Comparison of ENCODE assay signal across 26 mouse cellular contexts in the genomic region with DNA sequence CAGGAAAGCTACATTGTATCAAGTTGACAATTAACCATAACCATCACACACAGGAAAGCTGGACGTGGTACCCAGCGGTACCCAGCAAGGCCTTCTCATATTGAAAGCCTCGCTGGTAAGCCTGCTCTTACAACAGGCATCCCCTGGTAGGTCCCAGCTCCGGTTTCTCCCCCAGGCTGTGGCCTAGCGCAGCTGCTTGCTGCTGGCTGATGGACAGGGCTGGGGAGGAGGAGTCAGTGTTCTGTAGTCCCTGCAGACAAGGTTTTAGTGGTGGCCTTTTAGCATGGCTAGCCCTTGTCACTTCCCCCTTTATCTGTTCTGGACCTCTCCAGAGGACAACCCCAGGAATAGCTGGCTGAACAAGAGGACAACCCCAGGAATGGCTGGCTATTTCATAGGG. TPM values are rescaled to one million over a fixed set of nuclear protein-coding genes. Genes with fewer than 3 reads are reported as not detected.
DNase-seq lines count a peak whose midpoint lies in the region; ATAC-seq and TF ChIP-seq lines count a peak whose summit lies in the region.
"Had no signal": no experiment of that assay in that cellular context is flagged by ENCODE, and none has a peak within 500 bp of the region (broad histone marks: within the 10 kb centered on the region; RNA-seq: fewer than 3 reads in every experiment).

No protein-coding gene starts in this region.

- H3K4me2 ChIP-seq in heart, embryonic 12.5 days, result no peak overlapping the region
- H3K4me2 ChIP-seq in myocyte (ENCODE audit: low read depth), result no peak overlapping the region
- H3K4me2 ChIP-seq: embryonic facial prominence, embryonic 12.5 days; liver, embryonic 12.5 days; midbrain, embryonic 12.5 days; neural tube, embryonic 13.5 days had no signal

- DNase-seq in heart, adult 8-10 months (ENCODE audit: low spot score), result no peak
- peak; percentile 39 for DNase-seq in heart, postnatal 4 days
- no peak for DNase-seq in heart, postnatal 25 days (ENCODE audit: low spot score)
- DNase-seq in kidney, adult 18-20 months, result no peak
- DNase-seq: adrenal gland, adult 2 months; adrenal gland, postnatal 36 days; B cell, adult 2 months; cerebellum, postnatal 14 days; kidney, adult 2 months; kidney, postnatal 36 days; liver, postnatal 0 days; lung, postnatal 4 days; right cerebral cortex, postnatal 4 days; thymus, postnatal 4 days had no signal

- no peak for ATAC-seq in heart, embryonic 12.5 days (ENCODE audit: insufficient number of reproducible peaks, low FRiP score)
- ATAC-seq: hindbrain, embryonic 16.5 days; liver, embryonic 12.5 days; liver, postnatal 0 days had no signal

- no peaks in the 10 kb centered on the region for H3K9me3 ChIP-seq in heart, embryonic 12.5 days (replicated peaks)
- H3K9me3 ChIP-seq: embryonic facial prominence, embryonic 12.5 days; hindbrain, embryonic 10.5 days; liver, embryonic 12.5 days; megakaryocyte, embryonic 14.5 days; midbrain, embryonic 12.5 days; neural tube, embryonic 13.5 days had no signal

- no peak overlapping the region for H3K4me3 ChIP-seq in heart, embryonic 12.5 days
- H3K4me3 ChIP-seq in myocyte, result no peak overlapping the region
- H3K4me3 ChIP-seq: embryonic facial prominence, embryonic 12.5 days; erythroblast, embryonic 14.5 days; hindbrain, embryonic 10.5 days; layer of hippocampus, adult 2 months; left cerebral cortex, adult 2 months; liver, embryonic 12.5 days; midbrain, embryonic 12.5 days; neural tube, embryonic 13.5 days had no signal

- intact Hi-C loops in heart, postnatal 25 days (cut with DNase I), result loop anchor here (5.0 kb wide), 1 partner anchor 280 kb away; a partner anchor contains a TSS

- 0 out of 2 replicates have a peak overlapping the region, but pooled peaks have one; percentile 8 for H3K27ac ChIP-seq in heart, embryonic 12.5 days (ENCODE audit: poor library complexity, severe bottlenecking)
- H3K27ac ChIP-seq: embryonic facial prominence, embryonic 12.5 days; hindbrain, embryonic 10.5 days; layer of hippocampus, adult 2 months; left cerebral cortex, adult 2 months; liver, embryonic 12.5 days; midbrain, embryonic 12.5 days; neural tube, embryonic 13.5 days had no signal

- H3ac ChIP-seq in myocyte (ENCODE audit: control insufficient read depth, insufficient read length), result no peak overlapping the region

- no peak overlapping the region; the same call in 1 of the 2 replicates for H3K9ac ChIP-seq in heart, embryonic 12.5 days
- H3K9ac ChIP-seq: embryonic facial prominence, embryonic 12.5 days; liver, embryonic 12.5 days; liver, postnatal 0 days; midbrain, embryonic 12.5 days; neural tube, embryonic 13.5 days had no signal

- no peaks in the 10 kb centered on the region for H3K36me3 ChIP-seq in heart, embryonic 12.5 days
- H3K36me3 ChIP-seq in myocyte (ENCODE audit: control insufficient read depth, insufficient read depth), result no peaks in the 10 kb centered on the region
- H3K36me3 ChIP-seq: embryonic facial prominence, embryonic 12.5 days; hindbrain, embryonic 10.5 days; liver, embryonic 12.5 days; midbrain, embryonic 12.5 days; neural tube, embryonic 13.5 days had no signal

- peaks cover 43% of the 10 kb centered on the region for H3K4me1 ChIP-seq in heart, embryonic 12.5 days (replicated peaks)
- H3K4me1 ChIP-seq: neural tube, embryonic 13.5 days had no signal

- no peak for TF ChIP-seq POLR2A in myocyte (IDR thresholded peaks at IDR 0.05; ENCODE audit: insufficient read length, low read depth)

- 53% methylated on average over 5 of the region's 5 CpGs for WGBS in heart, embryonic 12.5 days

- H3K27me3 ChIP-seq in heart, embryonic 12.5 days (replicated peaks), result no peaks in the 10 kb centered on the region
- H3K27me3 ChIP-seq in myocyte (ENCODE audit: control insufficient read depth, insufficient read depth, insufficient read length), result no peaks in the 10 kb centered on the region
- H3K27me3 ChIP-seq: embryonic facial prominence, embryonic 12.5 days; megakaryocyte, embryonic 14.5 days had no signal

- no peaks in the 10 kb centered on the region for H3K79me2 ChIP-seq in myocyte (ENCODE audit: control insufficient read depth, insufficient read depth)

TF ChIP-seq in myocyte, 11 proteins besides CTCF, POLR2A, EP300 and RAD21:
- TF ChIP-seq MYOD1 (IDR thresholded peaks at IDR 0.05; ENCODE audit: control insufficient read depth in 1 of 3, insufficient read length in 2 of 3, low read depth in 2 of 3), result peak; percentile 9 to 90 (median 79)
- peak in 2 of 3 experiments; percentile 61 to 79 for TF ChIP-seq MYOG (IDR thresholded peaks at IDR 0.05; ENCODE audit: control insufficient read depth in 1 of 3, insufficient read depth in 1 of 3, insufficient read length in 2 of 3, low read depth in 2 of 3)
- no peak for TF ChIP-seq CEBPB (IDR thresholded peaks at IDR 0.05; ENCODE audit: insufficient read depth, poor library complexity, severe bottlenecking)
- TF ChIP-seq REST (IDR thresholded peaks at IDR 0.05; ENCODE audit: insufficient read depth, insufficient read length), result no peak
- no peak for TF ChIP-seq SRF (IDR thresholded peaks at IDR 0.05; ENCODE audit: control insufficient read depth, insufficient read length, low read depth)
- no peak for TF ChIP-seq TCF3 (IDR thresholded peaks at IDR 0.05; ENCODE audit: insufficient read length, low read depth)
TF ChIP-seq in myocyte: peak in this region for 2.

RNA-seq across cellular contexts. Expression of a gene that starts 54.0 kb away (rescaled TPM):
- 8.0 and 9.2 TPM in 2 replicates for polyA plus RNA-seq in heart, embryonic 12.5 days (2016; fragmentation: Nextera tagmentation; extraction: Ambion mirVana)
- total RNA-seq in heart, adult 8-10 months (2022), result 10 to 100 TPM in 2 of 4 experiments, 1 to 10 TPM in 2; 8.1 to 12.5 (median 10.0) TPM
- 1 to 10 TPM; 7.9 to 9.3 TPM for total RNA-seq in heart, postnatal 4 days (2021)
- total RNA-seq in heart, postnatal 25 days (2021), result 1 to 10 TPM; 8.7 to 9.7 TPM
- polyA plus RNA-seq in myocyte (2012; fragmentation: generic; extraction: Trizol), result 9.6 TPM
- polyA plus RNA-seq: erythroblast, embryonic 14.5 days had no signal
